Mouse (Mus musculus) embryonic fibroblast, embryonic 13.5 days (primary cell): ENCODE measurements around the gene Hdgfl2.

ENCODE experiments used
- CTCF ChIP-seq: IDR thresholded peaks from 2 replicates; pipeline ENCODE4 v1.5.1; 2011; ENCODE audit warnings: mild to moderate bottlenecking, control low read depth, low read length, moderate library complexity, borderline replicate concordance; ENCODE audit not compliant: insufficient read depth
- POLR2A ChIP-seq: IDR thresholded peaks from 2 replicates; pipeline ENCODE4 v1.6.1; 2011; ENCODE audit warnings: low read depth, mild to moderate bottlenecking, control low read depth, low read length, moderate library complexity

DNA sequence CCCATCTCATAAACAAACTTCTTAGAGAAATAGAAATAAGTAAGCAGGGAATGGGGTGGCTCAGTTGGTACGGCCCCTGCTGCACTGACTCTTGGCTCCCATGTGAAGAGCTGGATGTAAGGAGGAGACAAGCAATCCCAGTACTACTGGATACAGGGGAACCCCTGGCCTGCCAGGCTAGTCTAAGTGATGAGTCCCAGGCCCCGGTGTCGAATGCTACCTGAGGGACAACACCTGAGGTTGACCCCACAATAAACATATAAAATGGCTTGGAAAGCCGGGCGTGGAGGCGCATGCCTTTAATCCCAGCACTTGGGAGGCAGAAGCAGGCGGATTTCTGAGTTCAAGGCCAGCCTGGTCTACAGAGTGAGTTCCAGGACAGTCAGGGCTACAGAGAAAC is 48.0 kb upstream of the Hdgfl2 start:
- no peak for TF ChIP-seq CTCF
- TF ChIP-seq POLR2A, result no peak
